Mouse (Mus musculus) right cerebral cortex, postnatal 10 days (tissue): ENCODE measurements at regions not wholly inside any gene's neighbourhood (a gene's known extent, or its start where the extent isn't known, plus 50 kb on each side); places are given as distances from the start of the nearest gene placed in this dataset.
"Not testable (repeated sequence)": the region's sequence is repeated elsewhere in the genome, so short reads cannot be mapped to it uniquely, and the experiment has no call there.

Experiments used
- DNase-seq, 2 experiments: peaks; one replicate each; pipeline ENCODE4 v3.0.0; 2021; ENCODE audit warnings: low spot score in 2 of 2

- peak; percentile 77 to 86 for DNase-seq
These were observed 195.6 kb downstream of the Fam198b start for GRCm38 (mm10) chr3:80079801-80080418.

- no peak for DNase-seq
These were observed 196.9 kb downstream of the Fam198b start for GRCm38 (mm10) chr3:80081210-80081609.

GRCm38 (mm10) chr3:80082780-80083519, 198.6 kb downstream of the Fam198b start:
- no peak for DNase-seq

- DNase-seq = peak; percentile 30 to 53
These were observed 199.8 kb downstream of the Fam198b start for GRCm38 (mm10) chr3:80084168-80084567.

GRCm38 (mm10) chr3:80099625-80100024, 215.3 kb downstream of the Fam198b start:
- DNase-seq = peak in 1 of 2 experiments; percentile 42

- DNase-seq = no peak
These were observed 235.9 kb downstream of the Fam198b start for GRCm38 (mm10) chr3:80120177-80120736.

- DNase-seq = no peak
These were observed 239.3 kb downstream of the Fam198b start for GRCm38 (mm10) chr3:80123666-80124065.

- no peak for DNase-seq
These were observed 240.3 kb downstream of the Fam198b start for GRCm38 (mm10) chr3:80124621-80125020.

GRCm38 (mm10) chr3:80141697-80142096, 257.4 kb downstream of the Fam198b start:
- DNase-seq = no peak

- DNase-seq = peak in 1 of 2 experiments; percentile 38
These were observed 276.1 kb downstream of the Fam198b start for GRCm38 (mm10) chr3:80160473-80160872.

- no peak for DNase-seq
These were observed 297.4 kb downstream of the Fam198b start for GRCm38 (mm10) chr3:80181749-80182148.

GRCm38 (mm10) chr3:80182161-80182560, 297.8 kb downstream of the Fam198b start:
- not testable (repeated sequence) for DNase-seq

GRCm38 (mm10) chr3:80187406-80187805, 303.1 kb downstream of the Fam198b start:
- DNase-seq = no peak

- no peak for DNase-seq
These were observed 316.6 kb downstream of the Fam198b start for GRCm38 (mm10) chr3:80200904-80201303.

- no peak for DNase-seq
These were observed 320.5 kb downstream of the Fam198b start for GRCm38 (mm10) chr3:80204821-80205220.

GRCm38 (mm10) chr3:80205351-80205750, 321.0 kb downstream of the Fam198b start:
- DNase-seq = peak; percentile 35 to 63

GRCm38 (mm10) chr3:80207022-80207421, 322.7 kb downstream of the Fam198b start:
- peak in 1 of 2 experiments; percentile 35 for DNase-seq

- DNase-seq = no peak
These were observed 323.7 kb downstream of the Fam198b start for GRCm38 (mm10) chr3:80208028-80208427.

- DNase-seq = no peak
These were observed 325.3 kb downstream of the Fam198b start for GRCm38 (mm10) chr3:80209596-80209995.

GRCm38 (mm10) chr3:80211323-80212109, 327.2 kb downstream of the Fam198b start:
- DNase-seq = peak; percentile 37 to 69

GRCm38 (mm10) chr3:80248611-80249010, 364.3 kb downstream of the Fam198b start:
- no peak for DNase-seq

- no peak for DNase-seq
These were observed 365.6 kb downstream of the Fam198b start for GRCm38 (mm10) chr3:80249974-80250373.
